Mouse (Mus musculus) spleen, adult 2 months (tissue): ENCODE measurements around the gene Itgb3bp.

ENCODE experiments used
- CTCF ChIP-seq: fragments of 200-500 bp; IDR thresholded peaks from 2 replicates; pipeline ENCODE4 v1.5.1; 2011; ENCODE audit warnings: mild to moderate bottlenecking, inconsistent platforms; ENCODE audit not compliant: insufficient read depth, insufficient read length, insufficient replicate concordance; ENCODE audit errors: extremely low read depth
- POLR2A ChIP-seq: fragments of 200-500 bp; IDR thresholded peaks from 2 replicates; pipeline ENCODE4 v1.6.1; 2011; ENCODE audit warnings: low read depth, low read length, inconsistent platforms

DNA sequence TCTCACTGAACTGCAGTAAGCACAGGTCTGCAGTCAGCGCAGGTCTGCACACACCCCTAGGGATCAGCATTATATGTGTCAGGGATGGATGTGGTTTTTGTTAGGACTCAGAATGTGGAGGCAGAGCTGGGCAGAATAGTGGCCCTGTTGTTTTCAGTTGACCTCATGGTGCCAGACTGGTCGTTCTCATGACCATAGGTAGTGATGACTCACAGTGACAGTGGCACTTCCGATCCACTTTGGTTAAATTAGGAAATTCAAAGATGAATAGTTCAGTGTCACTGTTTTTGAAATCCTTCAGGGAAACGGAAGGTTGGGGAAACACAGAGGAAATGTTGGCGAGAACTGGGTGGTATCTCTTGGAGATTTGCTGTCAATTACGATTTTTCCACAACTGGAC is 43.3 kb upstream of the Itgb3bp start:
- TF ChIP-seq POLR2A (no peak), CTCF (no peak)
